Mouse (Mus musculus): ENCODE results near the gene Nploc4.

GRCm38 (mm10) chr11:120343519-120344309, 93.8 kb downstream of the Nploc4 start:
- no peak for TF ChIP-seq CTCF (IDR thresholded peaks at IDR 0.05; ENCODE audit: control insufficient read depth, insufficient read depth, insufficient read length)
- no peak for TF ChIP-seq FOSL1 (IDR thresholded peaks at IDR 0.05; ENCODE audit: insufficient read depth, low read length, poor library complexity, severe bottlenecking)
- TF ChIP-seq CEBPB (IDR thresholded peaks at IDR 0.05; ENCODE audit: low read depth): no peak
- TF ChIP-seq USF1 (IDR thresholded peaks at IDR 0.05; ENCODE audit: low read depth): no peak
- TF ChIP-seq MAX (IDR thresholded peaks at IDR 0.05): no peak

Measured in C2C12 (cell line).